Mouse (Mus musculus): ENCODE measurements around the gene Calm3.

Calm3 gene

GRCm38 (mm10) chr7:16915461-16916340 is 8.2 kb downstream of the Calm3 start:
- DNase-seq (ENCODE audit: low read depth, low spot score) = no peak

GRCm38 (mm10) chr7:16914453-16915343 is 9.2 kb downstream of the Calm3 start:
- DNase-seq (ENCODE audit: low read depth, low spot score) = no peak

- no peak for DNase-seq (ENCODE audit: low read depth, low spot score)
Measured at GRCm38 (mm10) chr7:16913806-16914452, 10.0 kb downstream of the Calm3 start.

- no peak for DNase-seq (ENCODE audit: low read depth, low spot score)
Measured at GRCm38 (mm10) chr7:16912360-16912759, 11.6 kb downstream of the Calm3 start.

- DNase-seq (ENCODE audit: low read depth, low spot score) = no peak
Measured at GRCm38 (mm10) chr7:16911904-16912303, 12.0 kb downstream of the Calm3 start.

GRCm38 (mm10) chr7:16909909-16910308 is 14.0 kb downstream of the Calm3 start:
- DNase-seq (ENCODE audit: low read depth, low spot score) = no peak

- no peak for DNase-seq (ENCODE audit: low read depth, low spot score)
Measured at GRCm38 (mm10) chr7:16908859-16909258, 15.1 kb downstream of the Calm3 start.

- no peak for DNase-seq (ENCODE audit: low read depth, low spot score)
Measured at GRCm38 (mm10) chr7:16908367-16908766, 15.5 kb downstream of the Calm3 start.

GRCm38 (mm10) chr7:16907842-16908241 is 16.1 kb downstream of the Calm3 start:
- no peak for DNase-seq (ENCODE audit: low read depth, low spot score)

GRCm38 (mm10) chr7:16906889-16907559 is 16.9 kb downstream of the Calm3 start:
- no peak for DNase-seq (ENCODE audit: low read depth, low spot score)

- DNase-seq (ENCODE audit: low read depth, low spot score) = no peak
Measured at GRCm38 (mm10) chr7:16906281-16906680, 17.6 kb downstream of the Calm3 start, which contains the start of gene Ptgir. Ptgir (plus strand) TSS chr7:16906490.

GRCm38 (mm10) chr7:16905491-16906021 is 18.4 kb downstream of the Calm3 start:
- DNase-seq (ENCODE audit: low read depth, low spot score) = no peak

GRCm38 (mm10) chr7:16904120-16904675 is 19.7 kb downstream of the Calm3 start:
- DNase-seq (ENCODE audit: low read depth, low spot score) = no peak

GRCm38 (mm10) chr7:16903439-16903955 is 20.4 kb downstream of the Calm3 start:
- DNase-seq (ENCODE audit: low read depth, low spot score) = no peak

- DNase-seq (ENCODE audit: low read depth, low spot score) = no peak
Measured at GRCm38 (mm10) chr7:16900526-16900925, 23.4 kb downstream of the Calm3 start.

- no peak for DNase-seq (ENCODE audit: low read depth, low spot score)
Measured at GRCm38 (mm10) chr7:16895511-16895910, 28.4 kb downstream of the Calm3 start.

- peak; percentile 53 for DNase-seq (ENCODE audit: low read depth, low spot score)
Measured at GRCm38 (mm10) chr7:16895000-16895399, 28.9 kb downstream of the Calm3 start.

- no peak for DNase-seq (ENCODE audit: low read depth, low spot score)
Measured at GRCm38 (mm10) chr7:16894279-16894678, 29.6 kb downstream of the Calm3 start.

GRCm38 (mm10) chr7:16893612-16894011 is 30.3 kb downstream of the Calm3 start:
- no peak for DNase-seq (ENCODE audit: low read depth, low spot score)

- DNase-seq (ENCODE audit: low read depth, low spot score) = no peak
Measured at GRCm38 (mm10) chr7:16892352-16892730, 31.6 kb downstream of the Calm3 start.
